Mouse (Mus musculus) kidney, postnatal 0 days (tissue): ENCODE data around the gene Prkg1. TPM values are rescaled to one million over a fixed set of nuclear protein-coding genes. Genes with fewer than 3 reads are reported as not detected.
"Not testable (repeated sequence)": the region's sequence is repeated elsewhere in the genome, so short reads cannot be mapped to it uniquely, and the experiment has no call there.

Experiments used
- ATAC-seq: fragments of 200-750 bp; cut with Nextera tagmentation; replicated peaks from 2 replicates; pipeline ENCODE4 v1.8.0; 2017; ENCODE audit warnings: low read depth, moderate number of reproducible peaks, moderate TSS enrichment, moderate library complexity; ENCODE audit not compliant: low FRiP score
- DNase-seq: peaks from one replicate; pipeline ENCODE4 v3.0.0-alpha.2; 2016; ENCODE audit warnings: low spot score
- H3K27ac ChIP-seq: fragments of 300-500 bp; sonication (generic); 2 replicates; pipeline ENCODE4 v1.5.1; 2014; ENCODE audit warnings: mild to moderate bottlenecking
- H3K27me3 ChIP-seq: fragments of 300-500 bp; sonication (generic); 2 replicates; pipeline ENCODE4 v1.6.1; 2014; ENCODE audit warnings: low read length, mixed read lengths; ENCODE audit not compliant: insufficient read depth
- H3K36me3 ChIP-seq: fragments of 300-500 bp; sonication (generic); 2 replicates; pipeline ENCODE4 v1.6.1; 2014; ENCODE audit warnings: low read length, mixed read lengths; ENCODE audit not compliant: insufficient read depth
- H3K4me1 ChIP-seq: fragments of 300-500 bp; sonication (generic); replicated peaks from 2 replicates; pipeline ENCODE4 v1.6.1; 2014; ENCODE audit warnings: antibody characterized with exemption, low read length, mixed read lengths; ENCODE audit not compliant: insufficient read depth
- H3K4me2 ChIP-seq: fragments of 300-500 bp; sonication (generic); 2 replicates; pipeline ENCODE4 v1.6.1; 2014; ENCODE audit warnings: mild to moderate bottlenecking, low read length, moderate library complexity, mixed read lengths
- H3K4me3 ChIP-seq: fragments of 300-500 bp; sonication (generic); replicated peaks from 2 replicates; pipeline ENCODE4 v1.5.1; 2014; ENCODE audit warnings: low read depth, low read length
- H3K9ac ChIP-seq: fragments of 300-500 bp; sonication (generic); 2 replicates; pipeline ENCODE4 v1.6.1; 2014; ENCODE audit warnings: low read depth, low read length
- H3K9me3 ChIP-seq: fragments of 300-500 bp; sonication (generic); replicated peaks from 2 replicates; pipeline ENCODE4 v1.6.1; 2016; ENCODE audit warnings: low read length, inconsistent platforms, mixed read lengths
- CTCF ChIP-seq: IDR thresholded peaks from 2 replicates; pipeline ENCODE4 v1.5.1; 2016; ENCODE audit warnings: antibody characterized with exemption, low read depth, mild to moderate bottlenecking, moderate library complexity
- WGBS: fragments of 180-500 bp; shearing (Covaris S2); extraction: QIAGEN DNeasy Blood & Tissue Kit; methylation state at CpG from one replicate; pipeline ENCODE4 v1.1.7; 2014; 5-methylcytosine and 5-hydroxymethylcytosine counted together
- polyA plus RNA-seq: library from polyadenylated mRNA; unstranded; fragments of >200 nt; fragmentation: Nextera tagmentation; extraction: Ambion mirVana; gene quantifications from 2 replicates; pipeline ENCODE4 v1.2.1, GENCODE M21; 2015

Prkg1 gene
- polyA plus RNA-seq, 1 experiment from 2014 or later: 2.3 TPM

GRCm38 (mm10) chr19:31223457-31223856, 541.4 kb downstream of the Prkg1 start:
- no peaks in the 10 kb centered on the region for H3K27me3 ChIP-seq
- no peak for ATAC-seq
- H3K4me1 ChIP-seq: no peaks in the 10 kb centered on the region
- 96% methylated on average over 1 of the region's 1 CpGs for WGBS
- no peak overlapping the region for H3K9ac ChIP-seq
- TF ChIP-seq CTCF: no peak
- H3K27ac ChIP-seq: no peak overlapping the region
- H3K36me3 ChIP-seq: no peaks in the 10 kb centered on the region
- H3K9me3 ChIP-seq: no peaks in the 10 kb centered on the region
- no peak overlapping the region for H3K4me2 ChIP-seq
- DNase-seq: no peak
- no peak overlapping the region for H3K4me3 ChIP-seq

- H3K4me2 ChIP-seq, DNase-seq, H3K27me3 ChIP-seq, H3K4me3 ChIP-seq, ATAC-seq, H3K9ac ChIP-seq, H3K4me1 ChIP-seq, H3K36me3 ChIP-seq, H3K9me3 ChIP-seq, H3K27ac ChIP-seq: not testable (repeated sequence)
- WGBS: 90% methylated on average over 4 of the region's 4 CpGs
Observed at GRCm38 (mm10) chr19:31219261-31219660, 545.6 kb downstream of the Prkg1 start.

DNA sequence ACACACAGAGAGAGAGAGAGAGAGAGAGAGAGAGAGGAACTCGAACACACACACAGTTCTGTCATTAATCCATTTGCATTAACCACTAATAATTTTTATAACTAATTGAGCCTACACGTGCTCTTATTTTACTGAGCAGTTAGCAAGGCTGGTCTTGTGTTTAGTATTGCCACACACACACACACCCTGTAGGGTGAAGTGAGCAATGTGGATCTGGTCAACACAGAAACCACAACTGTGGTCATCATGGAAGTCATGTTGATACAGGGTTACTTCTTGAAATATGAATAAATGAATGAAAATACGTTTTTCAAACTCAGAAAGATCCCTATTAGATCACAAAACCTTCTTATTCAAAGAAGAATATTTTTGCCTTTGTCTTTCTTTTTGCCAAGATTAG, 554.0 kb downstream of the Prkg1 start:
- no peak for DNase-seq
- H3K4me3 ChIP-seq: no peak overlapping the region
- no peak overlapping the region for H3K9ac ChIP-seq
- no peak for ATAC-seq
- no peak overlapping the region for H3K27ac ChIP-seq
- H3K36me3 ChIP-seq: no peaks in the 10 kb centered on the region
- H3K4me1 ChIP-seq: no peaks in the 10 kb centered on the region
- H3K4me2 ChIP-seq: no peak overlapping the region
- no peaks in the 10 kb centered on the region for H3K27me3 ChIP-seq
- TF ChIP-seq CTCF: no peak
- 75% methylated on average over 3 of the region's 3 CpGs for WGBS
- no peaks in the 10 kb centered on the region for H3K9me3 ChIP-seq

DNA sequence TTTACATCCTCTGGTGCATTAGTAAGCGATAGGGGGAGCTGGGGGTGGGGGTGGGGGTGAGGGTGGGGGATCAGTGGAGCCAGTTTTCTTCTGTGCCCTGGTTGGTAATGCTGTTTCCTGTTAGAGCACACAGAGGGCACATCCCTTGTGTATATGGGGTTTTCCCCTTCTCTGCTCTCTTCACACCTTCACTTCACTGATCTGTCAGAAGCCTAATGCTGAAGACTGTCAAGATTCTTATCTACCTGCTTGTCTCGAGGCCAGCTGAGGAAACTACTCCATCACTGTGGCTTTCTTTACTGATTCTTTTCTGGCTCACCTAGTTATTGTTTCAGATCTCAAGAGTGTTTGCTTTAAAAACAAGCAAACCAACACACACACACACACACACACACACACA, 554.4 kb downstream of the Prkg1 start:
- Histone ChIP-seq H3K9me3 (no peaks in the 10 kb centered on the region), H3K36me3 (no peaks in the 10 kb centered on the region), H3K4me3 (no peak overlapping the region), H3K27ac (no peak overlapping the region), H3K4me1 (no peaks in the 10 kb centered on the region), H3K27me3 (no peaks in the 10 kb centered on the region), H3K9ac (no peak overlapping the region), H3K4me2 (no peak overlapping the region)
- DNase-seq (no peak), ATAC-seq (no peak)
- TF ChIP-seq CTCF: no peak
- WGBS: 32% methylated on average over 2 of the region's 2 CpGs

DNA sequence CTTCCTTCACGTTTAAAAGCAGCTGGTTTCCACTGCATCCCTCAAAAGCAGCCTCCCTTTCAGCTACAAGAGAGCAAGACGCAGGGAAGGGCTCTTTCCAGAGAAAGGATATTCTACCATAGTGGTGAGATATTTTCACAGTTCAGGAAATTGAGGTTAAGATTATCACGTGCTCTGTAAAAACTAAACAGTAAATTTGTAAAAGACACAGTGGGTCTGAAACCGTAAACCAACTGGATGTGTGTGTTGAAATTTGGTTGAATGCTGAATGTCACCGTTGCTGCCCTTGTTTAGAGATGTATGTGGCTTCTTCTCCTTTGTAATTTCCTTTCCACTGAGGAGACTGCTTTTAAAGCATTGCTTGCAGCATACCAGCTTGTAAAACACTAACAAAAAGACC, 565.2 kb downstream of the Prkg1 start:
- Histone ChIP-seq H3K9me3 (no peaks in the 10 kb centered on the region), H3K27ac (no peak overlapping the region), H3K36me3 (no peaks in the 10 kb centered on the region), H3K9ac (no peak overlapping the region), H3K4me1 (no peaks in the 10 kb centered on the region), H3K4me2 (no peak overlapping the region), H3K27me3 (no peaks in the 10 kb centered on the region), H3K4me3 (no peak overlapping the region)
- 49% methylated on average over 5 of the region's 5 CpGs for WGBS
- DNase-seq (no peak), ATAC-seq (no peak)
- TF ChIP-seq CTCF: no peak

- Histone ChIP-seq H3K4me3 (no peak overlapping the region), H3K9ac (no peak overlapping the region), H3K9me3 (no peaks in the 10 kb centered on the region), H3K4me1 (no peaks in the 10 kb centered on the region), H3K4me2 (no peak overlapping the region), H3K27me3 (no peaks in the 10 kb centered on the region), H3K27ac (no peak overlapping the region), H3K36me3 (no peaks in the 10 kb centered on the region)
- DNase-seq: no peak
- ATAC-seq: no peak
- 51% methylated on average over 4 of the region's 4 CpGs for WGBS
- TF ChIP-seq CTCF: no peak
Observed at GRCm38 (mm10) chr19:31198461-31198860, 566.4 kb downstream of the Prkg1 start.

- H3K27me3 ChIP-seq: no peaks in the 10 kb centered on the region
- no peak overlapping the region for H3K9ac ChIP-seq
- no peak for ATAC-seq
- no peak overlapping the region for H3K4me3 ChIP-seq
- no peak for TF ChIP-seq CTCF
- no peaks in the 10 kb centered on the region for H3K9me3 ChIP-seq
- H3K4me1 ChIP-seq: no peaks in the 10 kb centered on the region
- DNase-seq: no peak
- WGBS: 86% methylated on average over 6 of the region's 6 CpGs
- H3K27ac ChIP-seq: no peak overlapping the region
- H3K36me3 ChIP-seq: no peaks in the 10 kb centered on the region
- H3K4me2 ChIP-seq: no peak overlapping the region
Observed at GRCm38 (mm10) chr19:31197076-31197475, 567.8 kb downstream of the Prkg1 start.
